Mouse (Mus musculus) liver, postnatal 0 days (tissue): ENCODE measurements at regions not wholly inside any gene's neighbourhood (a gene's known extent, or its start where the extent isn't known, plus 50 kb on each side); places are given as distances from the start of the nearest gene placed in this dataset.

ENCODE experiments used
- CTCF ChIP-seq: sonication (generic); IDR thresholded peaks from 2 replicates; pipeline ENCODE4 v1.5.1; 2016; ENCODE audit warnings: antibody characterized with exemption, low read depth
- EP300 ChIP-seq: IDR thresholded peaks from 2 replicates; pipeline ENCODE4 v1.6.1; 2016; ENCODE audit warnings: antibody characterized with exemption, low read depth, mild to moderate bottlenecking

DNA sequence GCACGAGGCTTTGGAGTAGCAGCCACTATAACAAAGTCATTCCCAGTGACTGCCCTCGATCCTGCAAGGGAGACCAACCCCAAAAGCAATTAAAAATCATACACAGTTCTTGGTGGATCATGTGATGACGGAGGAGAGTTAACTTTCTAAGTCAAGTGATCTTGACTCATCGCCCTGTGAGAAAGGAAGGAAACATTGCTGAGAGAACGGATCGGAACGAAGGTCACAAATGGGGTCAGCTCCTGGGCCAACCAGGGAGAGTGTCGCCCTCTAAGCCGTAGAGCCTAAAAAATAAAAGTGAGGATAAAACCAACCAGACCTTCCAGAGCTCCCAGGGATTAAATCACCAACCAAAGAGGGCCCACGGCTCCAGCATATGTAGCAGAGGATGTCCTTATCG lies 104.4 kb downstream of the Nfkbiz start:
- TF ChIP-seq CTCF: no peak
- TF ChIP-seq EP300: no peak
